Mouse (Mus musculus): ENCODE measurements around the gene Gon7. TPM values are rescaled to one million over a fixed set of nuclear protein-coding genes. Genes with fewer than 3 reads are reported as not detected.

The Gon7 gene
- polyA plus RNA-seq, 1 experiment = 11.0 TPM

- TF ChIP-seq POLR2A (IDR thresholded peaks at IDR 0.05; ENCODE audit: control insufficient read depth, low read depth, low read length) (peak; percentile 32; the same call in 1 of the 2 replicates), CTCF (IDR thresholded peaks at IDR 0.05; ENCODE audit: control insufficient read depth, insufficient read depth, insufficient replicate concordance, low read depth, low read length) (no peak)
- peak overlapping the region; percentile 78 for H3K4me3 ChIP-seq (ENCODE audit: control insufficient read depth, low read depth, low read length)
- no peaks in the 10 kb centered on the region for H3K27me3 ChIP-seq (ENCODE audit: control insufficient read depth, insufficient read depth, low read length)
- no peak overlapping the region for H3K27ac ChIP-seq (ENCODE audit: control insufficient read depth, insufficient read depth, low read depth, low read length)
- H3K4me1 ChIP-seq (ENCODE audit: control insufficient read depth, insufficient read depth, low read length) = peaks cover 10% of the 10 kb centered on the region
- H3K36me3 ChIP-seq (ENCODE audit: control insufficient read depth, insufficient read depth, low read length) = no peaks in the 10 kb centered on the region
Measured at GRCm38 (mm10) chr12:102729855-102730797, 27.5 kb downstream of the Gon7 start.

- Histone ChIP-seq H3K4me3 (ENCODE audit: control insufficient read depth, low read depth, low read length) (no peak overlapping the region), H3K4me1 (ENCODE audit: control insufficient read depth, insufficient read depth, low read length) (peaks cover 13% of the 10 kb centered on the region), H3K27ac (ENCODE audit: control insufficient read depth, insufficient read depth, low read depth, low read length) (no peak overlapping the region), H3K27me3 (ENCODE audit: control insufficient read depth, insufficient read depth, low read length) (no peaks in the 10 kb centered on the region), H3K36me3 (ENCODE audit: control insufficient read depth, insufficient read depth, low read length) (no peaks in the 10 kb centered on the region)
- TF ChIP-seq CTCF (IDR thresholded peaks at IDR 0.05; ENCODE audit: control insufficient read depth, insufficient read depth, insufficient replicate concordance, low read depth, low read length) (no peak), POLR2A (IDR thresholded peaks at IDR 0.05; ENCODE audit: control insufficient read depth, low read depth, low read length) (no peak)
Measured at GRCm38 (mm10) chr12:102725761-102726175, 31.8 kb downstream of the Gon7 start.

DNA sequence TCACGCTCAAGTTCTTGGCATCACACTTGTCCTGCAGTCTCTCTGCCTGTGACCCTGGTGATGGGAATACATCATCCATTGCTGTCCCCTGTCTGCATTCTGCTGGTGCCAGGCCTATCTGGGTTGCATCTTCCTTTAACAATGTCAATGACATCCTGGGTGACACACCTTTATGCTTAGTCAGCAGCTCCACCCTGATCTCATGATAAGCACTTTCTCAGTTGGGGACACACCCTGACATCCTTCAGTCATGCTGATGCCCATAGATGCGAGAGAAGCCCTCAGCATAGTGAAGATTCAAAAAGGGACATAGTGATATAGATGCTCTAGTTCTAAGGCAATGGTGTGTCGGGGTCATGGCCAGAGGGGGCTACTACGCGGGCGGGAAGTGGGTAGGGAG is 32.5 kb downstream of the Gon7 start:
- peaks cover 8% of the 10 kb centered on the region for H3K4me1 ChIP-seq (ENCODE audit: control insufficient read depth, insufficient read depth, low read length)
- no peak overlapping the region for H3K27ac ChIP-seq (ENCODE audit: control insufficient read depth, insufficient read depth, low read depth, low read length)
- no peak overlapping the region for H3K4me3 ChIP-seq (ENCODE audit: control insufficient read depth, low read depth, low read length)
- no peaks in the 10 kb centered on the region for H3K27me3 ChIP-seq (ENCODE audit: control insufficient read depth, insufficient read depth, low read length)
- no peaks in the 10 kb centered on the region for H3K36me3 ChIP-seq (ENCODE audit: control insufficient read depth, insufficient read depth, low read length)
- TF ChIP-seq CTCF (IDR thresholded peaks at IDR 0.05; ENCODE audit: control insufficient read depth, insufficient read depth, insufficient replicate concordance, low read depth, low read length) = no peak
- TF ChIP-seq POLR2A (IDR thresholded peaks at IDR 0.05; ENCODE audit: control insufficient read depth, low read depth, low read length) = no peak

DNA sequence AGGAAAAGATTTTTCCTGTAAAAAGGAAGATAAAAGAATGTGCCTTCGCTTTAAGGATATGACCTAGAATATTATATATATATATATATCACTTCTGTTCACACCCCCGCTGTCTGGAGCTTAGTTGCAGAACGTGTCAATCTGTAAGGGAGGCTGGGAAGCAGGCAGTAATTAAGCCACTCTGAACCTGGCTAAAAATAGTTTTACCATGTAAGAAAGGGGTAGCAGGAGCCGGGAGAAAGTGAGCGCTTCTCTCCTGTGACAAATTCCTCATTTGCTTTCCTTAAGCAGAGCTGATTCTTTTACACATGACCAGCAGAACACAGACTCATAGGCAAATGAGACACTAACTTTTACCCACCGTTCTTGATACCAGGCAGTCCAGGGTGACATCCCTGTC is 33.7 kb downstream of the Gon7 start:
- Histone ChIP-seq H3K27me3 (ENCODE audit: control insufficient read depth, insufficient read depth, low read length) (no peaks in the 10 kb centered on the region), H3K27ac (ENCODE audit: control insufficient read depth, insufficient read depth, low read depth, low read length) (no peak overlapping the region), H3K4me3 (ENCODE audit: control insufficient read depth, low read depth, low read length) (no peak overlapping the region), H3K36me3 (ENCODE audit: control insufficient read depth, insufficient read depth, low read length) (no peaks in the 10 kb centered on the region), H3K4me1 (ENCODE audit: control insufficient read depth, insufficient read depth, low read length) (peaks cover 5% of the 10 kb centered on the region)
- TF ChIP-seq CTCF (IDR thresholded peaks at IDR 0.05; ENCODE audit: control insufficient read depth, insufficient read depth, insufficient replicate concordance, low read depth, low read length) = no peak
- no peak for TF ChIP-seq POLR2A (IDR thresholded peaks at IDR 0.05; ENCODE audit: control insufficient read depth, low read depth, low read length)

DNA sequence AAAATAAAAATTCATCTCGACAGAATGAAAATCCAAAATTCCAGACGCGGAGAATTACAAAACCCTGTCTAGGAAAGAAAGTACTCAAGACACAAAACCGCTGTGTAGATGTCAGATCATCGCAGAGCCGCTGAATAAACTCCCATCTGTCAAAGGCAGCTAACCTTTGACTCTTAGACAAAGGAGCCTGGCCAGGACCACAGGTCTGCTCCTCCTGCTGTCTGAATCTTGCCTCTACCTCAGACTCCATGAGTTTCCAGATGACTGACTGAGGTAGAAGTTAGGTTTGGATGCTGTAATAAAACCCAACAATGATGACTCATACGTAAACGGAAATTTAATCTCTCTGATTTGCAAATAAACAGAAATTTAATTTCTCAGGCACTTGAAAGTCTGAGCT is 34.6 kb downstream of the Gon7 start:
- Histone ChIP-seq H3K4me3 (ENCODE audit: control insufficient read depth, low read depth, low read length) (no peak overlapping the region), H3K27ac (ENCODE audit: control insufficient read depth, insufficient read depth, low read depth, low read length) (no peak overlapping the region), H3K36me3 (ENCODE audit: control insufficient read depth, insufficient read depth, low read length) (no peaks in the 10 kb centered on the region), H3K27me3 (ENCODE audit: control insufficient read depth, insufficient read depth, low read length) (no peaks in the 10 kb centered on the region), H3K4me1 (ENCODE audit: control insufficient read depth, insufficient read depth, low read length) (peaks cover 5% of the 10 kb centered on the region)
- no peak for TF ChIP-seq POLR2A (IDR thresholded peaks at IDR 0.05; ENCODE audit: control insufficient read depth, low read depth, low read length)
- TF ChIP-seq CTCF (IDR thresholded peaks at IDR 0.05; ENCODE audit: control insufficient read depth, insufficient read depth, insufficient replicate concordance, low read depth, low read length) = no peak

- H3K4me3 ChIP-seq (ENCODE audit: control insufficient read depth, low read depth, low read length) = peak overlapping the region; percentile 29; the same call in 1 of the 2 replicates
- no peaks in the 10 kb centered on the region for H3K27me3 ChIP-seq (ENCODE audit: control insufficient read depth, insufficient read depth, low read length)
- H3K4me1 ChIP-seq (ENCODE audit: control insufficient read depth, insufficient read depth, low read length) = peaks cover 5% of the 10 kb centered on the region
- H3K27ac ChIP-seq (ENCODE audit: control insufficient read depth, insufficient read depth, low read depth, low read length) = no peak overlapping the region
- no peak for TF ChIP-seq POLR2A (IDR thresholded peaks at IDR 0.05; ENCODE audit: control insufficient read depth, low read depth, low read length)
- TF ChIP-seq CTCF (IDR thresholded peaks at IDR 0.05; ENCODE audit: control insufficient read depth, insufficient read depth, insufficient replicate concordance, low read depth, low read length) = no peak
- H3K36me3 ChIP-seq (ENCODE audit: control insufficient read depth, insufficient read depth, low read length) = no peaks in the 10 kb centered on the region
Measured at GRCm38 (mm10) chr12:102722451-102722850, 35.2 kb downstream of the Gon7 start.

DNA sequence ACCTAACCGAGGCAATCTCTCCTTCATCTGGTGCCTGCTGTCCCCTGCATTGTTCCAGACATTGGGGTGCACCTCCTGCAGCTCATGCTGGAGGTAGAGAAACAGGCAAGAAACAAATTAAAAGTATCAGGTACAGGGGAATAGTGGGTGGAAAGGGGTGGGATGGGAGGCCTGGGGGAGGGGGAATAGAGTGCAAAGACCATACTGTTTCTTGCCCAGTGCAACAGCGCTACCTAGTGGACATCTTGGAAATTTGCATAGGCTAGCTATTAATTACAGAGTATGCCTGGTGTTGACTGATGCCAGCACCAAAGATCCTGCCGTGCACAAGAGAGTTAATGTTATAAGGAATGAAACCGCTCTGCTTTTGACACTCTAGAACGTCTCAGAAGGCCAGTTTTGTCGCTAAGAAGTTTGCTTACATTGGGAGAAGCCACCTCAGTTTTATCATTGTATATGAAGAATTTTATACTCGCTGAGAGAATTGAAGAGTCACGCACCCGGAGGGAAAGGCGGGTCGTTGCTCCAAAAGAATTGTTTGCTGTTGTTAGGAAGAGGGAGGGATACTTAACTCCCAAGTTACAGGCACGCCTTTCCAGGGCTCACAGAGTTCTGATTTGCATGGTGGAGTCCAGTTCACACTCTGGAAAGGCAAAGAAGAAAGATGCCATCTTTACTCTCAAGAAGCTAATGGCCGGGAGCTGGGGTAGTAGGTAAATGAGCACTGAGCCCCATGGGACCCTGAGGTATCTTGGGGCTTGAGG is 37.9 kb downstream of the Gon7 start:
- TF ChIP-seq POLR2A (IDR thresholded peaks at IDR 0.05; ENCODE audit: control insufficient read depth, low read depth, low read length) (no peak), CTCF (IDR thresholded peaks at IDR 0.05; ENCODE audit: control insufficient read depth, insufficient read depth, insufficient replicate concordance, low read depth, low read length) (peak; percentile 35; the same call in 1 of the 2 replicates)
- H3K27me3 ChIP-seq (ENCODE audit: control insufficient read depth, insufficient read depth, low read length) = no peaks in the 10 kb centered on the region
- peaks cover 5% of the 10 kb centered on the region for H3K4me1 ChIP-seq (ENCODE audit: control insufficient read depth, insufficient read depth, low read length)
- no peak overlapping the region for H3K27ac ChIP-seq (ENCODE audit: control insufficient read depth, insufficient read depth, low read depth, low read length)
- H3K36me3 ChIP-seq (ENCODE audit: control insufficient read depth, insufficient read depth, low read length) = no peaks in the 10 kb centered on the region
- H3K4me3 ChIP-seq (ENCODE audit: control insufficient read depth, low read depth, low read length) = no peak overlapping the region

Measured in testis, adult 2 months (tissue).